Mouse (Mus musculus) forebrain, embryonic 14.5 days (tissue): ENCODE results near the gene Usp7. TPM values are rescaled to one million over a fixed set of nuclear protein-coding genes. Genes with fewer than 3 reads are reported as not detected.
A peak's percentile ranks its signal among the peaks of the same experiment; 100 is the strongest.

Experiments
- ATAC-seq: fragments of 200-750 bp; cut with Nextera tagmentation; 2 replicates; pipeline ENCODE4 v1.8.0; 2017; ENCODE audit warnings: mild to moderate bottlenecking, moderate library complexity
- DNase-seq: peaks from one replicate; pipeline ENCODE4 v3.0.0-alpha.2; 2015; ENCODE audit warnings: low spot score
- H3K27ac ChIP-seq: fragments of 300-500 bp; sonication (generic); 2 replicates; pipeline ENCODE4 v1.5.1; 2014; ENCODE audit warnings: low read depth, mild to moderate bottlenecking, control low read depth, low read length, moderate library complexity
- H3K27me3 ChIP-seq: fragments of 300-500 bp; sonication (generic); replicated peaks from 2 replicates; pipeline ENCODE4 v1.6.1; 2014; ENCODE audit warnings: low read length, control low read depth, mixed read lengths; ENCODE audit not compliant: control insufficient read depth, insufficient read depth
- H3K36me3 ChIP-seq: fragments of 300-500 bp; sonication (generic); 2 replicates; pipeline ENCODE4 v1.6.1; 2014; ENCODE audit warnings: low read length, control low read depth; ENCODE audit not compliant: control insufficient read depth, insufficient read depth
- H3K4me1 ChIP-seq: fragments of 300-500 bp; sonication (generic); 2 replicates; pipeline ENCODE4 v1.6.1; 2014; ENCODE audit warnings: antibody characterized with exemption, low read length, control low read depth; ENCODE audit not compliant: control insufficient read depth, insufficient read depth
- H3K4me2 ChIP-seq: fragments of 300-500 bp; sonication (generic); 2 replicates; pipeline ENCODE4 v1.6.1; 2014; ENCODE audit warnings: mild to moderate bottlenecking, control low read depth, low read length
- H3K4me3 ChIP-seq: fragments of 300-500 bp; sonication (generic); 2 replicates; pipeline ENCODE4 v1.5.1; 2014; ENCODE audit warnings: low read depth, low read length, control low read depth
- H3K9ac ChIP-seq: fragments of 300-500 bp; sonication (generic); 2 replicates; pipeline ENCODE4 v1.6.1; 2014; ENCODE audit warnings: mild to moderate bottlenecking, low read length, control low read depth, moderate library complexity
- H3K9me3 ChIP-seq: fragments of 300-500 bp; sonication (generic); replicated peaks from 2 replicates; pipeline ENCODE4 v1.6.1; 2016; ENCODE audit warnings: low read length, control low read depth, mixed read lengths; ENCODE audit not compliant: control insufficient read depth
- WGBS: fragments of 180-500 bp; shearing (Covaris S2); extraction: QIAGEN DNeasy Blood & Tissue Kit; methylation state at CpG from one replicate; pipeline ENCODE4 v1.1.7; 2014; 5-methylcytosine and 5-hydroxymethylcytosine counted together
- polyA plus RNA-seq: library from polyadenylated mRNA; unstranded; fragments of >200 nt; fragmentation: Nextera tagmentation; extraction: Ambion mirVana; gene quantifications from 2 replicates; pipeline ENCODE4 v1.2.1, GENCODE M21; 2014

Usp7 gene
- polyA plus RNA-seq, 1 experiment from 2014 or later = 42.7 TPM

DNA sequence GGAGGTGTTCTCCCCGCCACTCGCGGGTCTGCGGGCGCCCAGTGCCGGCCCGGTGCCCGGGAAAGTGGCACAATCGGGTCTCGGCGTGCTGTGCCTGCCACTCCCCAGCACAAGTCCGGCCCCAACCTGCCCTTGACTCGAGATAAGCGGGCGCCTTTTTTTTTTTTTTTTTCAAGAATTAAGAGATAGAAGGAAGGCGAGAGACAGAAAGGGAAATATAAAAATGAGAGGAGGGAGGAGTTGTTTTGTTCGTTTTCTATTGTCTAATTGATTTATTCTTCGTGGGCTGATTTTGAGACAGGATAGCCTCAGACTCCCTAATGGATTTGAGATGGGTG lies 119.8 kb downstream of the Usp7 start:
- H3K36me3 ChIP-seq = no peaks in the 10 kb centered on the region
- H3K27me3 ChIP-seq = 0 out of 2 replicates have a peak, but pooled peaks cover 4% of the 10 kb centered on the region
- H3K9ac ChIP-seq = peak overlapping the region; percentile 74
- peak overlapping the region; percentile 62 for H3K4me3 ChIP-seq
- DNase-seq (no peak), ATAC-seq (no peak)
- no peak overlapping the region; the same call in 1 of the 2 replicates for H3K27ac ChIP-seq
- H3K4me2 ChIP-seq = peak overlapping the region; percentile 77
- H3K4me1 ChIP-seq = peaks cover 22% of the 10 kb centered on the region; the same call in 1 of the 2 replicates
- H3K9me3 ChIP-seq = no peaks in the 10 kb centered on the region
- WGBS = 1% methylated on average over 18 of the region's 18 CpGs

DNA sequence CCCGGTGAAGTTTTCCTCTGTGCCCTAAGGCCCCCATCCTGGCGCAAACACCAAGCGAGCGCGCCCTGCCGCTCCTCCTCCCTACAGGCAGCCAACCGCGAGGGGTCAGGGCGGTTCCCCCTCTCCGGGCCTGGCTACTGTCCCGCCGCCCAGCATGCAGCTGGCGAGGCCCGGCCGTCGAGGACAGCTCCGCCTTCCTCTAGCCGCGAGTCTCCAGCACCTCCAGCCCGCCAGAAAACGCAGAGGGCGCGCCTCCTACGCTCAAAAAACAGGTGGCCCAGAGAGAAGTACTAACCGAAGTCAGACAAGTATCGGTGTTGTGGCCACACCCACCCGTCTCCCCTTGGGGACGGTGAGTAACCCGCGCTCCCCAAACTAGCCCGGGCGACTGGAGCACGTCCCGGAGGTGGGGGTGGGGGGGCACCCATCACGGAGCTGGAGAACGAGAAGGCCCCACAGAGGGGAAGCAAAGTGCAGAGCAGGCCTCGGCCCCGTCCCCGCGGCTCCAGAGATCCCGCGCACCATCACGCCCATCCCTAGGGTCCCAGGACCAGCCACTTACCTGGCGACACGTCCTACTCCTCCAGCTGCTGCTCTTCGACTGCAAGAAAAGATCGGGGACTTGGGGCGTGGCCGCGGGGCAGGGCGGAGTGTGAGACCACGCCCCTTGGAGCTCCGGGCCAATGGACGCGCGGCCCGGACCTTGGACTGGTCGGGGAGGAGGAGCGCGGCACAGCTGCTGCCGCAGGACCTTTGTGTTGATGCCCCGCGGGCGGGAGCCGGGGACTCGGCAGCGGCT lies 120.4 kb downstream of the Usp7 start, which contains the start of gene Carhsp1:
Gene Carhsp1, minus strand, starts transcription at position 605 of the 799 bp plus-strand sequence.
- WGBS = under 1% methylated on average over 67 of the region's 67 CpGs
- ATAC-seq (peak; percentile 94), DNase-seq (peak; percentile 96)
- Histone ChIP-seq H3K27me3 (0 out of 2 replicates have a peak, but pooled peaks cover 4% of the 10 kb centered on the region), H3K4me1 (peaks cover 22% of the 10 kb centered on the region; the same call in 1 of the 2 replicates), H3K27ac (peak within 1 kb of the TSS; percentile 56), H3K9ac (peak within 1 kb of the TSS; percentile 74), H3K4me2 (peak within 1 kb of the TSS; percentile 77), H3K9me3 (no peaks in the 10 kb centered on the region), H3K4me3 (peak within 1 kb of the TSS; percentile 62), H3K36me3 (no peaks in the 10 kb centered on the region)

DNA sequence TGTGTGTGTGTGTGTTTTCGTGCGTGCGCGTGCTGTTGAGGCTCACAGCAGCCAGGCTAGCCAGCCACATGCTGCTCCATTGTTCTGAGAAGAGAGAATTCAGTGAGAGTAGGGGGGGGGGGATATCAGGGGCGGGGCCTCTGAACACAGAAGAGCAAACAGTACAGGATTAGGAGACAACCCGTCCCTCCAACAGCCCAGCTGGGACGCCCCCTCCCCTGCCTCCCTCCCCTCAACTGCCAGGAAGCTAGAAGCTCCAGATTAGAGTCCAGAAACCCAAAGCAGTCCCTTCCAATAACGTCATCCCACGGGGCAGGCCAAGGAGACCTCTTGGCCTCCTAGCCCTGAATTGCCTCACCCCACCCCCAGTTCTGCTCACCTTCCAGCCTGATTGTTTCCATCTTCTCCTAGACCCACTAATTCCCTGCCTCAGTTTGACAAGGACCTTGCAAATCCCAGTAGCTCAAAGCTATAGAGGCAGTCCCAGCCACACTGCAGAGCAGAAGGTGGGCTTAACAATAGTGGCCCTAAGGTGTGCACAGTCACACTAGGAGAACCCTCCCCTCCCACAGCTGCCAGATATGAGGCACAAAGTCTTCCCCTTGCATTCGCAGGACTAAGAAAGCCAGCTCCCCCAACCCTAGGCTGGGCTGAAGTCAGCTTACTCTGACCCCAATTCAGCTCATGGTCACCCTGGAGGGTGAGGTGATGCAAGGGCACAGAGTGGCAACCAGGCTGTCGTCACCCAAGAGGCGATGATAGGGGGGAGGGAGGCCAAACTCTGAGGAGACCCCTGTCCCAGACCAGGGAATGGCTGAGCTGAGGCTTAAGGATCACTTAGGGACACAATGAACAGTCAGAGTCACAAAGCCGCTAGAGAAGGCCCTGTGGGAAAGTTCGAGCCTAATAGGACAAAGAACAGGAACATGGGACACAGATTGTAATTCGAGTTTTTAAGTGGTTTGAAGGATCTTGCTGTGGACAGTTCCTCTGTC lies 121.8 kb downstream of the Usp7 start:
- Histone ChIP-seq H3K4me1 (peaks cover 22% of the 10 kb centered on the region; the same call in 1 of the 2 replicates), H3K9me3 (no peaks in the 10 kb centered on the region), H3K27me3 (0 out of 2 replicates have a peak, but pooled peaks cover 4% of the 10 kb centered on the region), H3K9ac (peak overlapping the region; percentile 74), H3K4me2 (peak overlapping the region; percentile 77), H3K27ac (peak overlapping the region; percentile 75), H3K4me3 (peak overlapping the region; percentile 62), H3K36me3 (no peaks in the 10 kb centered on the region)
- DNase-seq (peak; percentile 75), ATAC-seq (peak; percentile 30)
- WGBS = 5% methylated on average over 15 of the region's 15 CpGs

DNA sequence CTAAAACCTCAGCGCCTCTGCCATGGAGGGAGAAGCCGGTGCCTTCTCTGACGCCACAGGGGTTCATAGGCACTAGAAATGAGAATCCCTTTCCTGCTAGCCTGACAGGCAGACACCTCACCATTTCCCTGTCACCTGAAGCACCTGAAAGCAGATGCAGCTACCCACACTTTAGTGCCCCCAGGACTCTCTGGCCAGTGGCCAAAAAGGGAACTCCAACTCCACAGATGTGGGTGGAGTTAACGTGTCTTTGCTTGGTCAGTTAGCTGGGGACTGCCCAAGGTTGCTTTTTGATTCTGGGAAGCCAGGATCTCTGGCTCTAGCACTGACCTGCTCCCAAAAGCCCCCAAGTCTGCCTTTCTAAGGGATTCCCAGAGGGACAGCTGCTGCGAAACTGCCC lies 122.7 kb downstream of the Usp7 start:
- Histone ChIP-seq H3K4me1 (peaks cover 22% of the 10 kb centered on the region; the same call in 1 of the 2 replicates), H3K27me3 (0 out of 2 replicates have a peak, but pooled peaks cover 4% of the 10 kb centered on the region), H3K36me3 (no peaks in the 10 kb centered on the region), H3K9me3 (no peaks in the 10 kb centered on the region), H3K27ac (peak overlapping the region; percentile 75), H3K4me2 (peak overlapping the region; percentile 77), H3K9ac (peak overlapping the region; percentile 74), H3K4me3 (peak overlapping the region; percentile 62)
- WGBS = 51% methylated on average over 5 of the region's 5 CpGs
- ATAC-seq (no peak), DNase-seq (peak; percentile 25)

DNA sequence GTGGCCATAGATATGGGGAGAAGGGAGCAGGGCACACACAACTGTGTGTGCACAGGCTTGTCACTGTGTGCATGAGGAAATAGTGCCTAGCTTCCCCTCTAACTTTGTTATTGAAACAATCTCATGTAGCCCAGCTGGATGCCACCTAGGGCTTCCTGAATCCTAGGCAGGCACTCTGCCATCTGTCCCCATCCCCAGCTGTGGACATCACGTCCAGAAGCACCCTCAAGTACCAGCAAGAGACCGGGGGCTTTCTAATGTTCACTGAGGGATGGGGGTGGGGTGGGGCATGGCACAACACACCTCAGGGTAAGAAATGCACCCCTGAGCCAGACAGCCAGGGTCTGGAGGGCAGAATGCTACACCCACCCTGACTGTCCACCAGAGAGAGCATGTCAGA lies 123.7 kb downstream of the Usp7 start:
- H3K4me2 ChIP-seq = no peak overlapping the region
- DNase-seq (no peak), ATAC-seq (no peak)
- no peak overlapping the region for H3K27ac ChIP-seq
- H3K9ac ChIP-seq = no peak overlapping the region
- no peaks in the 10 kb centered on the region for H3K9me3 ChIP-seq
- peaks cover 22% of the 10 kb centered on the region; the same call in 1 of the 2 replicates for H3K4me1 ChIP-seq
- no peak overlapping the region for H3K4me3 ChIP-seq
- peaks cover 4% of the 10 kb centered on the region for H3K36me3 ChIP-seq
- 0 out of 2 replicates have a peak, but pooled peaks cover 4% of the 10 kb centered on the region for H3K27me3 ChIP-seq
- 73% methylated on average over 2 of the region's 2 CpGs for WGBS

DNA sequence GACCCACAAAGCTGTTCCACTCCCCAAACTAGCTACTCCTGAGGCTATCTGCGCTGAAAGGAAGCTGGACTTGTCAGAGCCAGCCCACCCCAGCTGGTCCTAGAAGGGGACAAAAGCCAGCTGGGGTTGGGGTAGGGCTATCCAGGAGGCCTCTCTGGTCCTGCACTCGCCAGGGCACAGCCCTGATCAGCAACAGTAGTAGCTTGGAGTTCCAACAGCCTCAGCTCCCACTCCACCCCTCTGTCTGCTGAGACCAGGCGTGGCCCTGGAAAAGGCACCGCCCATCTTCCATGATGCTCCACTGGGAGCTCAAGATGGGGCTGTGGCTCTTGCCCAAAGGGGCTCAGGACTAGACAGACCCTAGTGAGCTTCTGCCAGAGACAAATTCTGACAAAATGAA lies 124.3 kb downstream of the Usp7 start:
- Histone ChIP-seq H3K27ac (no peak overlapping the region), H3K36me3 (peaks cover 10% of the 10 kb centered on the region), H3K9ac (no peak overlapping the region), H3K27me3 (no peaks in the 10 kb centered on the region), H3K4me3 (no peak overlapping the region), H3K4me2 (no peak overlapping the region), H3K9me3 (no peaks in the 10 kb centered on the region), H3K4me1 (peaks cover 22% of the 10 kb centered on the region; the same call in 1 of the 2 replicates)
- DNase-seq = no peak
- ATAC-seq = no peak
- 77% methylated on average over 4 of the region's 4 CpGs for WGBS

DNA sequence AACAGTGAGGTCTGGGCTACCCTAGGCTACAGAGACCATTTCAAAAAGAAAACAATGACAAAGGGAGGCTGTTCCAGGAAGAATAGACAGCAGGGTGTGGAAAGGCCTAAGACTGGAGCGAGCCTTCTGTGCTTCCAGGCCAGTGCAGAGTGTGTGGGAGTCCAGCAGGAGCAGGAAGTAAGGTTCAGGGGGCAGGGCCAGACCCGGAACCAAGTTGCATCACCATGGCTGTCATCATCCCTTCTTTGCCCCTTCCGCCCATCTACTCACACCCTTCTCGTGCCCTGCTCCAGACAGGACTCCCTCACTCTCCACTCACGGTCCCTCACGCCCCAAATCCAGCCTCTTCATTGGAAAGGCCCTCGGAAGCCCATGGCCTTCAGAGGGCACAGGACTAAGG lies 124.8 kb downstream of the Usp7 start:
- 90% methylated on average over 7 of the region's 7 CpGs for WGBS
- H3K4me2 ChIP-seq = no peak overlapping the region
- H3K4me3 ChIP-seq = no peak overlapping the region
- H3K4me1 ChIP-seq = peaks cover 22% of the 10 kb centered on the region; the same call in 1 of the 2 replicates
- DNase-seq = no peak
- no peak overlapping the region for H3K27ac ChIP-seq
- H3K27me3 ChIP-seq = no peaks in the 10 kb centered on the region
- H3K36me3 ChIP-seq = peaks cover 15% of the 10 kb centered on the region
- ATAC-seq = no peak
- H3K9ac ChIP-seq = no peak overlapping the region
- H3K9me3 ChIP-seq = no peaks in the 10 kb centered on the region

DNA sequence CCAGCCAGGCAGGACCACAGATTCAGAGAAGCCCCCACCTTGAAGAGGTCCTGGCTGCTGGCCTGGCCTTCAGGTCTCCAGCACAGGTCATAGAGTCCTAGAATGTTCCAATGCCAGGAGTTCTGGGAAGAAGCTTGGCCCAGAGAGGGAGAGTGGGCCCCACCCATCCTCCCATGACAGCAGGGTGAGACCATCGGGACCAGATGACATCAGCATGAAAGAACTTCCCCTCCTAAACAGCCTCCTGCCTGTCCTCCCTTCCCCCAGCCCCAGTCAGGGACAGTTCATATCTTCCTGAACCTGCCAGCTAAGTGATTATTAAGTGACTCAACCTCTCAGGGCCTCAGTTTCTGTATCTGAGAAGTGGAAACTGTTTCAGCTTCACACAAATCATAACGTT lies 125.7 kb downstream of the Usp7 start:
- ATAC-seq = no peak
- Histone ChIP-seq H3K4me1 (peaks cover 22% of the 10 kb centered on the region; the same call in 1 of the 2 replicates), H3K4me3 (no peak overlapping the region), H3K27me3 (no peaks in the 10 kb centered on the region), H3K27ac (no peak overlapping the region), H3K4me2 (no peak overlapping the region), H3K9me3 (no peaks in the 10 kb centered on the region), H3K36me3 (peaks cover 23% of the 10 kb centered on the region), H3K9ac (no peak overlapping the region)
- WGBS = 68% methylated on average over 2 of the region's 2 CpGs
- DNase-seq = no peak
